ENCODE assay signal across 8 mouse cellular contexts in the genomic region with DNA sequence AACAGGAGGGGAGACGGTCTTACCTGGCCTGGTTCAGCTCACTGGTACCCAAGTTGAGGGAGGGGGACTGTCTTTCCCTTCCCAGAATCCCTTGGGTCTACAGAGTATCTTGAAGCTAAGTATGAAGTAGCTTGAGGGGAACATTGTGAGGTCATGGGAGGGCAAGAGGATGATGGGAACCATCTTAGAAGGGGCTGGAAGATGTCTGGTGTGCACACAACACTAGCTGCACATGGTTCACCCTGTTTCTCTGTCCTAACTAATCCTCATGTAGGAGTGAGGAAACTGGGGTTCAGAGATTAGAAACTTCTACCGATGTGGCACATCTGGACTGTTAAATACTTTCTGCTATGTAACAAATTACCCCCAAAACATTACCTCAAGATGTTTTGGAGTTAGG. TPM values are rescaled to one million over a fixed set of nuclear protein-coding genes. Genes with fewer than 3 reads are reported as not detected.
A peak's percentile ranks its signal among the peaks of the same experiment; 100 is the strongest.
DNase-seq lines count a peak whose midpoint lies in the region; ATAC-seq and TF ChIP-seq lines count a peak whose summit lies in the region.

A gene (minus strand): TSS at position 101 of the 400 bp plus-strand sequence.

- H3K27ac ChIP-seq in left cerebral cortex, adult 2 months = no peak within 1 kb of the TSS
- H3K27ac ChIP-seq in embryonic facial prominence, embryonic 10.5 days (replicated peaks) = no peak within 1 kb of the TSS; the same call in 1 of the 2 replicates
- H3K27ac ChIP-seq in heart, embryonic 12.5 days (ENCODE audit: poor library complexity, severe bottlenecking) = no peak within 1 kb of the TSS

- no peak for ATAC-seq in heart, embryonic 12.5 days (ENCODE audit: insufficient number of reproducible peaks, low FRiP score)

- peaks cover 15% of the 10 kb centered on the region for H3K4me1 ChIP-seq in embryonic facial prominence, embryonic 10.5 days
- peaks cover 10% of the 10 kb centered on the region for H3K4me1 ChIP-seq in heart, embryonic 12.5 days (replicated peaks)

- H3K36me3 ChIP-seq in embryonic facial prominence, embryonic 10.5 days (replicated peaks) = peaks cover 12% of the 10 kb centered on the region
- 0 out of 2 replicates have a peak, but pooled peaks cover 14% of the 10 kb centered on the region for H3K36me3 ChIP-seq in heart, embryonic 12.5 days
- H3K36me3 ChIP-seq in myocyte (ENCODE audit: control insufficient read depth, insufficient read depth) = no peaks in the 10 kb centered on the region

- no peaks in the 10 kb centered on the region for H3K27me3 ChIP-seq in embryonic facial prominence, embryonic 10.5 days (replicated peaks; ENCODE audit: low read depth, poor library complexity, severe bottlenecking)
- no peaks in the 10 kb centered on the region for H3K27me3 ChIP-seq in heart, embryonic 12.5 days (replicated peaks)
- no peaks in the 10 kb centered on the region for H3K27me3 ChIP-seq in myocyte (ENCODE audit: control insufficient read depth, insufficient read depth, insufficient read length)

- TF ChIP-seq CTCF in left cerebral cortex, adult 2 months (IDR thresholded peaks at IDR 0.05) = no peak

- H3K4me3 ChIP-seq in left cerebral cortex, adult 2 months = peak within 1 kb of the TSS; percentile 46; the same call in 1 of the 2 replicates
- H3K4me3 ChIP-seq in embryonic facial prominence, embryonic 10.5 days = peak within 1 kb of the TSS; percentile 58
- H3K4me3 ChIP-seq in heart, embryonic 12.5 days = peak within 1 kb of the TSS; percentile 52
- H3K4me3 ChIP-seq in myocyte = peak within 1 kb of the TSS; percentile 22

- peak within 1 kb of the TSS; percentile 74 for H3K9ac ChIP-seq in heart, embryonic 12.5 days

- H3ac ChIP-seq in myocyte (ENCODE audit: control insufficient read depth, insufficient read length) = no peak within 1 kb of the TSS

- peak within 1 kb of the TSS; percentile 91 for H3K4me2 ChIP-seq in heart, embryonic 12.5 days
- H3K4me2 ChIP-seq in myocyte (ENCODE audit: low read depth) = peak within 1 kb of the TSS; percentile 88

- intact Hi-C loops in left cerebral cortex, adult 2 months (cut with DNase I) = loop anchor here (5.0 kb wide), 1 partner anchor 156 kb away; no protein-coding TSS in a partner anchor
- intact Hi-C loops in left cerebral cortex, postnatal 14 days (cut with DNase I) = no loop called here

- WGBS in embryonic facial prominence, embryonic 10.5 days = 78% methylated on average over 2 of the region's 2 CpGs
- WGBS in heart, embryonic 12.5 days = 81% methylated on average over 2 of the region's 2 CpGs

- DNase-seq in left cerebral cortex, adult 2 months (ENCODE audit: extremely low spot score in 1 of 2, low spot score in 2 of 2) = no peak
- no peak for DNase-seq in left cerebral cortex, adult 11 months (ENCODE audit: low spot score)
- DNase-seq in embryonic facial prominence, embryonic 10.5 days (ENCODE audit: low spot score) = no peak
- no peak for DNase-seq in left cerebral cortex, postnatal 14 days (ENCODE audit: low spot score in 2 of 2)
- DNase-seq in lung, postnatal 36 days = no peak
- no peak for DNase-seq in embryo, embryonic 10.5 days (ENCODE audit: low spot score)

- no peaks in the 10 kb centered on the region for H3K79me2 ChIP-seq in myocyte (ENCODE audit: control insufficient read depth, insufficient read depth)

- H3K9me3 ChIP-seq in embryonic facial prominence, embryonic 10.5 days = no peaks in the 10 kb centered on the region
- H3K9me3 ChIP-seq in heart, embryonic 12.5 days (replicated peaks) = no peaks in the 10 kb centered on the region

- TF ChIP-seq POLR2A in myocyte (IDR thresholded peaks at IDR 0.05; ENCODE audit: insufficient read length, low read depth) = no peak

TF ChIP-seq in myocyte, 11 proteins besides CTCF, POLR2A, EP300 and RAD21:
- TF ChIP-seq TCF12 (IDR thresholded peaks at IDR 0.05; ENCODE audit: insufficient read depth, poor library complexity, severe bottlenecking) (no peak), MAX (IDR thresholded peaks at IDR 0.05; ENCODE audit: low read depth) (no peak), TCF3 (IDR thresholded peaks at IDR 0.05; ENCODE audit: insufficient read length, low read depth) (no peak), SRF (IDR thresholded peaks at IDR 0.05; ENCODE audit: control insufficient read depth, insufficient read length, low read depth) (no peak), REST (IDR thresholded peaks at IDR 0.05; ENCODE audit: insufficient read depth, insufficient read length) (no peak), MYOD1 (IDR thresholded peaks at IDR 0.05; ENCODE audit: control insufficient read depth in 1 of 3, insufficient read length in 2 of 3, low read depth in 2 of 3) (no peak), E2F4 (IDR thresholded peaks at IDR 0.05; ENCODE audit: insufficient read depth) (no peak), POLR2AphosphoS2 (IDR thresholded peaks at IDR 0.05; ENCODE audit: insufficient read length, low read depth) (no peak), CEBPB (IDR thresholded peaks at IDR 0.05; ENCODE audit: insufficient read depth, poor library complexity, severe bottlenecking) (no peak), USF1 (IDR thresholded peaks at IDR 0.05; ENCODE audit: low read depth) (no peak), MYOG (IDR thresholded peaks at IDR 0.05; ENCODE audit: control insufficient read depth in 1 of 3, insufficient read depth in 1 of 3, insufficient read length in 2 of 3, low read depth in 2 of 3) (no peak)

RNA-seq across cellular contexts. Expression of the gene that starts here (rescaled TPM):
- 100 to 1,000 TPM; 114 to 116 TPM for total RNA-seq in left cerebral cortex, adult 2 months (2021)
- 30.4 and 30.9 TPM in 2 replicates for polyA plus RNA-seq in embryonic facial prominence, embryonic 10.5 days (2016; fragmentation: Nextera tagmentation; extraction: Ambion mirVana)
- polyA plus RNA-seq in heart, embryonic 12.5 days (2016; fragmentation: Nextera tagmentation; extraction: Ambion mirVana) = 46.9 and 48.6 TPM in 2 replicates
- total RNA-seq in left cerebral cortex, postnatal 14 days (2021) = 10 to 100 TPM; 89.4 to 95.5 TPM
- polyA plus RNA-seq in myocyte (2012; fragmentation: generic; extraction: Trizol) = 10.1 TPM
